Mouse (Mus musculus) limb, embryonic 11.5 days (tissue): ENCODE measurements at regions not wholly inside any gene's neighbourhood (a gene's known extent, or its start where the extent isn't known, plus 50 kb on each side); places are given as distances from the start of the nearest gene placed in this dataset.

Experiments used
- ATAC-seq: fragments of 200-750 bp; cut with Nextera tagmentation; 2 replicates; pipeline ENCODE4 v1.8.0; 2017; ENCODE audit warnings: low read depth; ENCODE audit not compliant: insufficient number of reproducible peaks, low FRiP score, low TSS enrichment
- DNase-seq: peaks from one replicate; pipeline ENCODE4 v3.0.0-alpha.2; 2015; ENCODE audit warnings: low spot score
- H3K27ac ChIP-seq: fragments of 300-500 bp; sonication (generic); replicated peaks from 2 replicates; pipeline ENCODE4 v1.5.1; 2014; ENCODE audit warnings: low read depth, mild to moderate bottlenecking, low read length
- H3K27me3 ChIP-seq: fragments of 300-500 bp; sonication (generic); 2 replicates; pipeline ENCODE4 v1.6.1; 2014; ENCODE audit warnings: mild to moderate bottlenecking, low read length, mixed read lengths; ENCODE audit not compliant: control insufficient read depth, insufficient read depth
- H3K36me3 ChIP-seq: fragments of 300-500 bp; sonication (generic); 2 replicates; pipeline ENCODE4 v1.6.1; 2014; ENCODE audit warnings: mild to moderate bottlenecking, low read length, moderate library complexity, mixed read lengths; ENCODE audit not compliant: control insufficient read depth, insufficient read depth
- H3K4me1 ChIP-seq: fragments of 300-500 bp; sonication (generic); 2 replicates; pipeline ENCODE4 v1.6.1; 2014; ENCODE audit warnings: low read length, mixed read lengths; ENCODE audit not compliant: control insufficient read depth, insufficient read depth
- H3K4me2 ChIP-seq: fragments of 300-500 bp; sonication (generic); 2 replicates; pipeline ENCODE4 v1.6.1; 2014; ENCODE audit warnings: low read depth, mild to moderate bottlenecking, moderate library complexity; ENCODE audit not compliant: severe bottlenecking
- H3K4me3 ChIP-seq: fragments of 300-500 bp; sonication (generic); 2 replicates; pipeline ENCODE4 v1.5.1; 2014; ENCODE audit warnings: low read depth, low read length
- H3K9ac ChIP-seq: fragments of 300-500 bp; sonication (generic); 2 replicates; pipeline ENCODE4 v1.6.1; 2014; ENCODE audit warnings: mild to moderate bottlenecking, low read length
- H3K9me3 ChIP-seq: fragments of 300-500 bp; sonication (generic); 2 replicates; pipeline ENCODE4 v1.6.1; 2016; ENCODE audit warnings: low read length; ENCODE audit not compliant: control insufficient read depth
- WGBS: fragments of 180-500 bp; shearing (Covaris S2); extraction: QIAGEN DNeasy Blood & Tissue Kit; methylation state at CpG from one replicate; pipeline ENCODE4 v1.1.7; 2014; 5-methylcytosine and 5-hydroxymethylcytosine counted together

- no peak overlapping the region for H3K4me3 ChIP-seq
- H3K4me1 ChIP-seq: no peaks in the 10 kb centered on the region
- H3K9me3 ChIP-seq: no peaks in the 10 kb centered on the region
- 77% methylated on average over 3 of the region's 3 CpGs for WGBS
- H3K36me3 ChIP-seq: no peaks in the 10 kb centered on the region
- H3K27me3 ChIP-seq: no peaks in the 10 kb centered on the region
- DNase-seq: no peak
- H3K4me2 ChIP-seq: no peak overlapping the region
- H3K9ac ChIP-seq: no peak overlapping the region
- ATAC-seq: no peak
- H3K27ac ChIP-seq: no peak overlapping the region
Observed at GRCm38 (mm10) chr1:79921890-79922289, 60.9 kb upstream of the Serpine2 start.

- H3K27ac ChIP-seq: no peak overlapping the region
- WGBS: 89% methylated on average over 3 of the region's 3 CpGs
- no peak for ATAC-seq
- no peak for DNase-seq
- no peak overlapping the region for H3K4me2 ChIP-seq
- no peaks in the 10 kb centered on the region for H3K9me3 ChIP-seq
- H3K4me1 ChIP-seq: no peaks in the 10 kb centered on the region
- H3K4me3 ChIP-seq: no peak overlapping the region
- no peaks in the 10 kb centered on the region for H3K36me3 ChIP-seq
- H3K9ac ChIP-seq: no peak overlapping the region
- no peaks in the 10 kb centered on the region for H3K27me3 ChIP-seq
Observed at GRCm38 (mm10) chr1:79921333-79921732, 60.4 kb upstream of the Serpine2 start.

- no peak overlapping the region for H3K4me2 ChIP-seq
- no peak overlapping the region for H3K4me3 ChIP-seq
- H3K9ac ChIP-seq: no peak overlapping the region
- no peaks in the 10 kb centered on the region for H3K9me3 ChIP-seq
- 83% methylated on average over 7 of the region's 7 CpGs for WGBS
- H3K4me1 ChIP-seq: no peaks in the 10 kb centered on the region
- DNase-seq (no peak), ATAC-seq (no peak)
- no peaks in the 10 kb centered on the region for H3K27me3 ChIP-seq
- no peaks in the 10 kb centered on the region for H3K36me3 ChIP-seq
- no peak overlapping the region for H3K27ac ChIP-seq
Observed at GRCm38 (mm10) chr1:79917426-79918150, 56.6 kb upstream of the Serpine2 start.
